Mouse (Mus musculus): ENCODE measurements around the gene Prex1.

DNA sequence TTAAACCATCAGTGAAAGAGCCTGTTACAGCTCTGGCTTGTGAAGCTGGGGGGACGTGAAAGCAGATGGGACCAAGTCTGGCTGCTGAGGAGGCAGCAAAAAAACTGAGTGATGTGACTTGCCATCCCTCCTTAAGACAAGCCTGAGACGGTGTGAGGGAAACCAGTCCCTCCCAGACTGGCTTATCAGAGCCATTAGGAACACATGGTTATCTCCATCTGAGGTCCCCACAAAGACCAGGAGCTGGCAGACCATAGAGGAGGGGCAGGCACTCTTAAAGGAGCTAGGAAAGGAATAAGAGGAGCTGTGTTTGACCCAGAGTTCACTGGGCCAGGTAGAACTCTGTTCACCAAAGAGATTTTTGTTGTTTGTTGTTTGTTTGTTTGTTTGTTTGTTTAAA is 7.1 kb downstream of the Prex1 start:
- TF ChIP-seq CTCF (IDR thresholded peaks at IDR 0.05; ENCODE audit: low read depth, low read length): no peak
- TF ChIP-seq TAL1 (conservative IDR thresholded peaks at IDR 0.05; ENCODE audit: low read depth, low read length): no peak
- no peak for TF ChIP-seq GATA1 (IDR thresholded peaks at IDR 0.05; ENCODE audit: borderline replicate concordance, low read length)
- no peak for TF ChIP-seq POLR2AphosphoS5 (IDR thresholded peaks at IDR 0.05; ENCODE audit: insufficient replicate concordance, low read depth, low read length)
- no peak for TF ChIP-seq GATA2 (IDR thresholded peaks at IDR 0.05; ENCODE audit: borderline replicate concordance, low read depth, low read length)
